Mouse (Mus musculus) brain, embryonic 14.5 days (tissue): ENCODE measurements around the gene Ttc28. TPM values are rescaled to one million over a fixed set of nuclear protein-coding genes. Genes with fewer than 3 reads are reported as not detected.

Experiments
- DNase-seq: peaks from one replicate; pipeline ENCODE4 v3.0.0-alpha.2; 2011; ENCODE audit warnings: low read depth
- CTCF ChIP-seq: fragments of 200-500 bp; IDR thresholded peaks from 2 replicates; pipeline ENCODE4 v1.5.1; 2012; ENCODE audit warnings: inconsistent platforms, mild to moderate bottlenecking, moderate library complexity, borderline replicate concordance; ENCODE audit not compliant: insufficient read depth, insufficient read length; ENCODE audit errors: extremely low read depth
- POLR2A ChIP-seq: fragments of 200-500 bp; IDR thresholded peaks from 2 replicates; pipeline ENCODE4 v1.6.1; 2012; ENCODE audit warnings: mild to moderate bottlenecking, inconsistent platforms, borderline replicate concordance; ENCODE audit not compliant: poor library complexity, insufficient read depth, insufficient read length, severe bottlenecking; ENCODE audit errors: extremely low read depth
- polyA plus RNA-seq: library from polyadenylated mRNA; depleted of rRNA; stranded (reverse); fragments of >200 nt; gene quantifications from 2 replicates; pipeline ENCODE4 v1.2.3, GENCODE M21; 2012

The Ttc28 gene
- polyA plus RNA-seq, 1 experiment, result 39.8 TPM

GRCm38 (mm10) chr5:111215722-111216121 lies 336.1 kb downstream of the Ttc28 start:
- no peak for DNase-seq
- TF ChIP-seq POLR2A, result no peak
- TF ChIP-seq CTCF, result no peak

- TF ChIP-seq POLR2A (no peak), CTCF (no peak)
Observed at GRCm38 (mm10) chr5:111216166-111216565, 336.6 kb downstream of the Ttc28 start.

GRCm38 (mm10) chr5:111217447-111218110 lies 338.0 kb downstream of the Ttc28 start:
- peak; percentile 76 for DNase-seq
- TF ChIP-seq CTCF (no peak), POLR2A (no peak)

More at GRCm38 (mm10) chr5:111216166-111216565, 336.6 kb downstream of the Ttc28 start:
- DNase-seq, result no peak

- no peak for DNase-seq
- no peak for TF ChIP-seq POLR2A
- TF ChIP-seq CTCF, result no peak
Observed at GRCm38 (mm10) chr5:111218111-111218891, 338.7 kb downstream of the Ttc28 start.

GRCm38 (mm10) chr5:111218998-111219397 lies 339.4 kb downstream of the Ttc28 start:
- DNase-seq, result peak; percentile 42
- TF ChIP-seq POLR2A (no peak), CTCF (no peak)

- TF ChIP-seq POLR2A (no peak), CTCF (no peak)
- peak; percentile 94 for DNase-seq
Observed at GRCm38 (mm10) chr5:111220679-111221380, 341.2 kb downstream of the Ttc28 start.

- TF ChIP-seq POLR2A, result no peak
- no peak for TF ChIP-seq CTCF
- DNase-seq, result no peak
Observed at GRCm38 (mm10) chr5:111222820-111223219, 343.2 kb downstream of the Ttc28 start.

- TF ChIP-seq CTCF (no peak), POLR2A (no peak)
- no peak for DNase-seq
Observed at GRCm38 (mm10) chr5:111225306-111225705, 345.7 kb downstream of the Ttc28 start.

GRCm38 (mm10) chr5:111226486-111226885 lies 346.9 kb downstream of the Ttc28 start:
- TF ChIP-seq POLR2A, result no peak
- no peak for TF ChIP-seq CTCF
- DNase-seq, result no peak

GRCm38 (mm10) chr5:111227850-111228249 lies 348.2 kb downstream of the Ttc28 start:
- TF ChIP-seq POLR2A (no peak), CTCF (no peak)
- no peak for DNase-seq
